In the genomic region with DNA sequence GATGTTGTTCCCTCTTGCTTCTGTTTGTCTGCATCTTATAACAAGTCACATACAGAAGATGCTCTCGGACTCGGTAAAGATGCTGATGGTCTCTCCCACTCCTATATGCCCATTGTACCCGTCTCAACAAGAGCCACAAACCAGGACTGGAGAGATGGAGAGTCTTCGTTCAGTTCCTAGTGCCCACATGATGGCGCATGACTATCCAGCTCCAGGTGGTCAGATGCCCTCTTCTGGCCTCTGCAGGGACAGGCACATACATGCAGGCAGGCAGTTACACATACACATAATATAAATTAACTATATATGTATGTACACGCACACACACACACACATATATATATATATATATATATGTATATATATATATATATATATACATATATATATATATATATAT, we compare ENCODE assay signal across 15 mouse cellular contexts. TPM values are rescaled to one million over a fixed set of nuclear protein-coding genes. Genes with fewer than 3 reads are reported as not detected.
DNase-seq lines count a peak whose midpoint lies in the region; ATAC-seq and TF ChIP-seq lines count a peak whose summit lies in the region.
"Had no signal": no experiment of that assay in that cellular context is flagged by ENCODE, and none has a peak within 500 bp of the region (broad histone marks: within the 10 kb centered on the region; RNA-seq: fewer than 3 reads in every experiment).

No protein-coding gene starts in this region.

- no peak overlapping the region for H3K4me2 ChIP-seq in stomach, postnatal 0 days (replicated peaks; ENCODE audit: low read depth)
- H3K4me2 ChIP-seq: forebrain, embryonic 15.5 days had no signal

- H3K27ac ChIP-seq in kidney, adult 2 months (ENCODE audit: insufficient read depth, low read depth, low read length): no peak overlapping the region
- H3K27ac ChIP-seq in stomach, postnatal 0 days (replicated peaks): no peak overlapping the region

- no peak for TF ChIP-seq POLR2A in kidney, adult 2 months (IDR thresholded peaks at IDR 0.05; ENCODE audit: low read depth, low read length)

- no peak overlapping the region for H3K4me3 ChIP-seq in kidney, adult 2 months (ENCODE audit: insufficient read depth, low read depth, low read length)
- H3K4me3 ChIP-seq in stomach, postnatal 0 days (ENCODE audit: low read depth, low read length): no peak overlapping the region
- H3K4me3 ChIP-seq: forebrain, embryonic 15.5 days had no signal

- 79% methylated on average over 6 of the region's 6 CpGs for WGBS in kidney, adult 2 months
- WGBS in stomach, postnatal 0 days: 85% methylated on average over 6 of the region's 6 CpGs

- peak; percentile 70 for TF ChIP-seq CTCF in kidney, adult 2 months (conservative IDR thresholded peaks at IDR 0.05; ENCODE audit: insufficient read depth, insufficient read length, low read depth, low read length)
- peak; percentile 72 for TF ChIP-seq CTCF in stomach, postnatal 0 days (IDR thresholded peaks at IDR 0.05; ENCODE audit: low read depth)

- H3K4me1 ChIP-seq in kidney, adult 2 months (ENCODE audit: control insufficient read depth, insufficient read depth, low read length): peaks cover 3% of the 10 kb centered on the region; the same call in 1 of the 2 replicates
- peaks cover 6% of the 10 kb centered on the region; the same call in 1 of the 2 replicates for H3K4me1 ChIP-seq in stomach, postnatal 0 days (replicated peaks; ENCODE audit: control insufficient read depth, insufficient read depth)

- no peak for TF ChIP-seq EP300 in stomach, postnatal 0 days (optimal IDR thresholded peaks at IDR 0.05)

- no peak for ATAC-seq in stomach, postnatal 0 days (ENCODE audit: low FRiP score, low TSS enrichment)
- ATAC-seq: forebrain, embryonic 15.5 days had no signal

- peak; percentile 26 for DNase-seq in kidney, adult 2 months
- no peak for DNase-seq in kidney, adult 18-20 months
- DNase-seq in thymus, postnatal 25 days: peak; percentile 25
- no peak for DNase-seq in thymus, adult 18-20 months
- DNase-seq in c-Kit-positive CD71-positive TER-119-negative erythroid progenitor cells, embryonic 14.5 days (ENCODE audit: low read depth): peak; percentile 35
- DNase-seq in stomach, postnatal 0 days (ENCODE audit: low spot score): no peak
- DNase-seq in cerebellum, adult 8-10 months: no peak
- DNase-seq: left cerebral cortex, postnatal 4 days; lung, postnatal 4 days had no signal

- H3K9ac ChIP-seq in stomach, postnatal 0 days (ENCODE audit: low read length): no peak overlapping the region
- H3K9ac ChIP-seq: embryonic facial prominence, embryonic 12.5 days; forebrain, embryonic 15.5 days had no signal

- H3K9me3 ChIP-seq in stomach, postnatal 0 days (ENCODE audit: control insufficient read depth, low read length): no peaks in the 10 kb centered on the region
- H3K9me3 ChIP-seq: embryonic facial prominence, embryonic 12.5 days; forebrain, embryonic 15.5 days had no signal

- no peaks in the 10 kb centered on the region for H3K36me3 ChIP-seq in kidney, adult 2 months (ENCODE audit: control insufficient read depth, insufficient read depth, low read length)
- H3K36me3 ChIP-seq in stomach, postnatal 0 days (ENCODE audit: control insufficient read depth, insufficient read depth, low read length): no peaks in the 10 kb centered on the region
- H3K36me3 ChIP-seq: embryonic facial prominence, embryonic 12.5 days; forebrain, embryonic 15.5 days had no signal

- H3K27me3 ChIP-seq in kidney, adult 2 months (replicated peaks; ENCODE audit: control insufficient read depth, insufficient read depth, low read length): no peaks in the 10 kb centered on the region
- H3K27me3 ChIP-seq in stomach, postnatal 0 days (ENCODE audit: control insufficient read depth, insufficient read depth, low read length): no peaks in the 10 kb centered on the region
- H3K27me3 ChIP-seq: embryonic facial prominence, embryonic 12.5 days; forebrain, embryonic 15.5 days had no signal

RNA-seq across cellular contexts. Expression of gene Psrc1, which starts 2.9 kb away (rescaled TPM):
- 1.6 and 1.7 TPM in 2 replicates for polyA plus RNA-seq in kidney, adult 2 months (2012; rRNA removed)
- polyA plus RNA-seq in stomach, postnatal 0 days (2015; fragmentation: Nextera tagmentation; extraction: Ambion mirVana): 7.7 and 8.3 TPM in 2 replicates

RNA-seq across cellular contexts. Expression of gene Mybphl, which starts 16.0 kb away (rescaled TPM):
- 0.06 TPM in 1 of 2 replicates, not detected in the other for polyA plus RNA-seq in kidney, adult 2 months (2012; rRNA removed)
- not detected in 2 replicates for polyA plus RNA-seq in stomach, postnatal 0 days (2015; fragmentation: Nextera tagmentation; extraction: Ambion mirVana)
- polyA plus RNA-seq: forebrain, embryonic 15.5 days; hindbrain, embryonic 11.5 days; large intestine, adult 2 months; myocyte; stomach, embryonic 14.5 days had no signal

RNA-seq across cellular contexts. Expression of gene Celsr2, which starts 34.7 kb away (rescaled TPM):
- 60.5 and 67.4 TPM in 2 replicates for polyA plus RNA-seq in kidney, adult 2 months (2012; rRNA removed)
- 7.5 and 9.7 TPM in 2 replicates for polyA plus RNA-seq in stomach, postnatal 0 days (2015; fragmentation: Nextera tagmentation; extraction: Ambion mirVana)
- polyA plus RNA-seq: myocyte had no signal

Comparison
In these comparisons a context has a peak if more than half of its experiments do, and no peak if none do; other contexts are left out.
1. DNase-seq: peak in kidney, adult 2 months (single experiment), thymus, postnatal 25 days (single experiment) and c-Kit-positive CD71-positive TER-119-negative erythroid progenitor cells, embryonic 14.5 days (single experiment); none in kidney, adult 18-20 months (single experiment), thymus, adult 18-20 months (0 of 2), stomach, postnatal 0 days (single experiment) and cerebellum, adult 8-10 months (single experiment).